Mouse (Mus musculus) midbrain, postnatal 0 days (tissue): ENCODE measurements around the gene Krtcap2. TPM values are rescaled to one million over a fixed set of nuclear protein-coding genes. Genes with fewer than 3 reads are reported as not detected.
"Not testable (repeated sequence)": the region's sequence is repeated elsewhere in the genome, so short reads cannot be mapped to it uniquely, and the experiment has no call there.

Experiments
- ATAC-seq: fragments of 200-750 bp; cut with Nextera tagmentation; 2 replicates; pipeline ENCODE4 v1.8.0; 2017; ENCODE audit warnings: moderate number of reproducible peaks, mild to moderate bottlenecking, moderate TSS enrichment, moderate library complexity; ENCODE audit not compliant: low FRiP score
- DNase-seq: peaks from one replicate; pipeline ENCODE4 v3.0.0-alpha.2; 2015; ENCODE audit warnings: low spot score
- H3K27ac ChIP-seq: fragments of 300-500 bp; sonication (generic); 2 replicates; pipeline ENCODE4 v1.5.1; 2014; ENCODE audit warnings: low read depth, mild to moderate bottlenecking, low read length, mixed read lengths
- H3K27me3 ChIP-seq: fragments of 300-500 bp; sonication (generic); 2 replicates; pipeline ENCODE4 v1.6.1; 2014; ENCODE audit warnings: low read length, control low read depth, mixed read lengths; ENCODE audit not compliant: insufficient read depth
- H3K36me3 ChIP-seq: fragments of 300-500 bp; sonication (generic); 2 replicates; pipeline ENCODE4 v1.6.1; 2014; ENCODE audit warnings: low read length, control low read depth, mixed read lengths; ENCODE audit not compliant: insufficient read depth
- H3K4me1 ChIP-seq: fragments of 300-500 bp; sonication (generic); 2 replicates; pipeline ENCODE4 v1.6.1; 2014; ENCODE audit warnings: mild to moderate bottlenecking, control low read depth, antibody characterized with exemption, low read length, mixed read lengths; ENCODE audit not compliant: insufficient read depth
- H3K4me2 ChIP-seq: fragments of 300-500 bp; sonication (generic); 2 replicates; pipeline ENCODE4 v1.6.1; 2014; ENCODE audit warnings: low read depth, mild to moderate bottlenecking, low read length, mixed read lengths; ENCODE audit not compliant: poor library complexity, severe bottlenecking
- H3K4me3 ChIP-seq: fragments of 300-500 bp; sonication (generic); 2 replicates; pipeline ENCODE4 v1.5.1; 2014; ENCODE audit warnings: low read depth, mild to moderate bottlenecking, low read length, moderate library complexity
- H3K9ac ChIP-seq: fragments of 300-500 bp; sonication (generic); replicated peaks from 2 replicates; pipeline ENCODE4 v1.6.1; 2014; ENCODE audit warnings: mild to moderate bottlenecking, low read length, moderate library complexity, mixed read lengths; ENCODE audit not compliant: poor library complexity, severe bottlenecking
- H3K9me3 ChIP-seq: fragments of 300-500 bp; sonication (generic); 2 replicates; pipeline ENCODE4 v1.6.1; 2016; ENCODE audit warnings: low read length, control low read depth
- CTCF ChIP-seq: IDR thresholded peaks from 2 replicates; pipeline ENCODE4 v1.5.1; 2016; ENCODE audit warnings: antibody characterized with exemption, mild to moderate bottlenecking
- WGBS: fragments of 180-500 bp; shearing (Covaris S2); extraction: QIAGEN DNeasy Blood & Tissue Kit; methylation state at CpG from one replicate; pipeline ENCODE4 v1.1.7; 2014; 5-methylcytosine and 5-hydroxymethylcytosine counted together
- polyA plus RNA-seq: library from polyadenylated mRNA; unstranded; fragments of >200 nt; fragmentation: Nextera tagmentation; extraction: Ambion mirVana; gene quantifications from 2 replicates; pipeline ENCODE4 v1.2.1, GENCODE M21; 2015
- total RNA-seq: library from RNA; depleted of rRNA; stranded (reverse); fragments of >200 nt; gene quantifications from 2 replicates; pipeline ENCODE4 v1.2.3, GENCODE M21; 2014

Gene Krtcap2
- total and polyA plus RNA-seq, 2 experiments from 2014 or later = 93.9 to 219 TPM

- 67% methylated on average over 7 of the region's 7 CpGs for WGBS
- peaks cover 8% of the 10 kb centered on the region; the same call in 1 of the 2 replicates for H3K4me1 ChIP-seq
Measured at GRCm38 (mm10) chr3:89210731-89211130, 35.0 kb upstream of the Krtcap2 start.

GRCm38 (mm10) chr3:89213803-89214530 is 31.8 kb upstream of the Krtcap2 start:
- no peak for TF ChIP-seq CTCF
- Histone ChIP-seq H3K4me2 (peak overlapping the region; percentile 84), H3K4me1 (peaks cover 9% of the 10 kb centered on the region; the same call in 1 of the 2 replicates), H3K27me3 (no peaks in the 10 kb centered on the region), H3K36me3 (peaks cover 14% of the 10 kb centered on the region), H3K9me3 (no peaks in the 10 kb centered on the region), H3K27ac (peak overlapping the region; percentile 93), H3K4me3 (peak overlapping the region; percentile 56), H3K9ac (peak overlapping the region; percentile 66)
- DNase-seq (peak; percentile 97), ATAC-seq (peak; percentile 89)
- under 1% methylated on average over 63 of the region's 69 CpGs for WGBS

More at GRCm38 (mm10) chr3:89210731-89211130, 35.0 kb upstream of the Krtcap2 start:
- H3K9me3 ChIP-seq = no peaks in the 10 kb centered on the region
- H3K27me3 ChIP-seq = no peaks in the 10 kb centered on the region
- no peak overlapping the region for H3K9ac ChIP-seq
- H3K27ac ChIP-seq = no peak overlapping the region
- H3K4me2 ChIP-seq = no peak overlapping the region
- ATAC-seq = no peak
- no peak for DNase-seq
- no peak for TF ChIP-seq CTCF
- H3K4me3 ChIP-seq = no peak overlapping the region
- H3K36me3 ChIP-seq = peaks cover 45% of the 10 kb centered on the region

GRCm38 (mm10) chr3:89214681-89215411 is 30.9 kb upstream of the Krtcap2 start, which contains the start of gene Thbs3:
Gene Thbs3 (plus strand): TSS chr3:89215180.
- WGBS = under 1% methylated on average over 19 of the region's 19 CpGs
- Histone ChIP-seq H3K27me3 (no peaks in the 10 kb centered on the region), H3K4me2 (peak within 1 kb of the TSS; percentile 84), H3K9me3 (no peaks in the 10 kb centered on the region), H3K36me3 (peaks cover 11% of the 10 kb centered on the region; the same call in 1 of the 2 replicates), H3K4me1 (peaks cover 9% of the 10 kb centered on the region; the same call in 1 of the 2 replicates), H3K9ac (peak within 1 kb of the TSS; percentile 66), H3K4me3 (peak within 1 kb of the TSS; percentile 56), H3K27ac (peak within 1 kb of the TSS; percentile 93)
- DNase-seq (peak; percentile 59), ATAC-seq (no peak)
- no peak for TF ChIP-seq CTCF

GRCm38 (mm10) chr3:89215853-89216252 is 29.9 kb upstream of the Krtcap2 start:
- peak overlapping the region; percentile 84 for H3K4me2 ChIP-seq
- no peaks in the 10 kb centered on the region for H3K9me3 ChIP-seq
- peak; percentile 96 for DNase-seq
- peaks cover 9% of the 10 kb centered on the region; the same call in 1 of the 2 replicates for H3K4me1 ChIP-seq
- H3K27me3 ChIP-seq = no peaks in the 10 kb centered on the region
- 0% methylated on average over 6 of the region's 6 CpGs for WGBS
- peak overlapping the region; percentile 93 for H3K27ac ChIP-seq
- TF ChIP-seq CTCF = peak; percentile 95
- H3K4me3 ChIP-seq = peak overlapping the region; percentile 56
- peak; percentile 50 for ATAC-seq
- peaks cover 4% of the 10 kb centered on the region; the same call in 1 of the 2 replicates for H3K36me3 ChIP-seq
- H3K9ac ChIP-seq = 0 out of 2 replicates have a peak overlapping the region, but pooled peaks have one; percentile 66

GRCm38 (mm10) chr3:89216407-89216806 is 29.4 kb upstream of the Krtcap2 start:
- not testable (repeated sequence) for H3K4me1 ChIP-seq, H3K9me3 ChIP-seq, H3K4me3 ChIP-seq, DNase-seq, H3K9ac ChIP-seq, H3K36me3 ChIP-seq, H3K27ac ChIP-seq, ATAC-seq, H3K27me3 ChIP-seq, H3K4me2 ChIP-seq
- 64% methylated on average over 7 of the region's 7 CpGs for WGBS
